Mouse (Mus musculus) liver, embryonic 12.5 days (tissue): ENCODE measurements around the gene Lhx1. TPM values are rescaled to one million over a fixed set of nuclear protein-coding genes. Genes with fewer than 3 reads are reported as not detected.

ENCODE experiments used
- polyA plus RNA-seq: library from polyadenylated mRNA; unstranded; fragments of >200 nt; fragmentation: Nextera tagmentation; extraction: Ambion mirVana; gene quantifications from 2 replicates; pipeline ENCODE4 v1.2.1, GENCODE M21; 2016

The Lhx1 gene
- polyA plus RNA-seq, 1 experiment from 2014 or later = not detected

Other genes with a start within 250 kb of the Lhx1 start
- gene Aatf, start 12.0 kb downstream of the Lhx1 start, polyA plus RNA-seq = 59.2 and 59.9 TPM in 2 replicates